Mouse (Mus musculus) forebrain, postnatal 0 days (tissue): Measurements from ENCODE around the gene Prickle2. TPM values are rescaled to one million over a fixed set of nuclear protein-coding genes. Genes with fewer than 3 reads are reported as not detected.

Source experiments
- ATAC-seq: fragments of 200-750 bp; cut with Nextera tagmentation; 2 replicates; pipeline ENCODE4 v1.8.0; 2017; ENCODE audit warnings: mild to moderate bottlenecking, moderate library complexity
- DNase-seq: peaks from one replicate; pipeline ENCODE4 v3.0.0-alpha.2; 2015
- H3K27ac ChIP-seq: fragments of 300-500 bp; sonication (generic); 2 replicates; pipeline ENCODE4 v1.5.1; 2014; ENCODE audit warnings: low read depth, mild to moderate bottlenecking, antibody characterized with exemption, low read length, moderate library complexity, mixed read lengths
- H3K27me3 ChIP-seq: fragments of 300-500 bp; sonication (generic); 2 replicates; pipeline ENCODE4 v1.6.1; 2014; ENCODE audit warnings: mild to moderate bottlenecking, low read length, mixed read lengths; ENCODE audit not compliant: insufficient read depth
- H3K36me3 ChIP-seq: fragments of 300-500 bp; sonication (generic); 2 replicates; pipeline ENCODE4 v1.6.1; 2014; ENCODE audit warnings: mild to moderate bottlenecking, moderate library complexity; ENCODE audit not compliant: insufficient read depth
- H3K4me1 ChIP-seq: fragments of 300-500 bp; sonication (generic); 2 replicates; pipeline ENCODE4 v1.6.1; 2014; ENCODE audit warnings: antibody characterized with exemption; ENCODE audit not compliant: insufficient read depth
- H3K4me2 ChIP-seq: fragments of 300-500 bp; sonication (generic); 2 replicates; pipeline ENCODE4 v1.6.1; 2014; ENCODE audit warnings: low read depth, mild to moderate bottlenecking, moderate library complexity
- H3K4me3 ChIP-seq: fragments of 300-500 bp; sonication (generic); 2 replicates; pipeline ENCODE4 v1.5.1; 2014; ENCODE audit warnings: low read depth, low read length, mixed read lengths
- H3K9ac ChIP-seq: fragments of 300-500 bp; sonication (generic); 2 replicates; pipeline ENCODE4 v1.6.1; 2014; ENCODE audit warnings: mild to moderate bottlenecking
- H3K9me3 ChIP-seq: fragments of 300-500 bp; sonication (generic); 2 replicates; pipeline ENCODE4 v1.6.1; 2016; ENCODE audit warnings: low read length
- CTCF ChIP-seq: sonication (generic); IDR thresholded peaks from 2 replicates; pipeline ENCODE4 v1.5.1; 2016; ENCODE audit warnings: antibody characterized with exemption, control low read depth, low read depth
- WGBS: fragments of 180-500 bp; shearing (Covaris S2); extraction: QIAGEN DNeasy Blood & Tissue Kit; methylation state at CpG from one replicate; pipeline ENCODE4 v1.1.7; 2014; 5-methylcytosine and 5-hydroxymethylcytosine counted together
- polyA plus RNA-seq: library from polyadenylated mRNA; unstranded; fragments of >200 nt; fragmentation: Nextera tagmentation; extraction: Ambion mirVana; gene quantifications from 2 replicates; pipeline ENCODE4 v1.2.1, GENCODE M21; 2015
- total RNA-seq: library from RNA; depleted of rRNA; stranded (reverse); fragments of >200 nt; gene quantifications from 2 replicates; pipeline ENCODE4 v1.2.3, GENCODE M21; 2014; rRNA removed

Prickle2 gene
- total RNA-seq, result 28.0 and 29.4 TPM in 2 replicates
- 6.2 and 8.4 TPM in 2 replicates for polyA plus RNA-seq

GRCm38 (mm10) chr6:92706145-92706466 lies at the start of gene Prickle2:
Gene Prickle2, minus strand, starts transcription at chr6:92706155.
- Histone ChIP-seq H3K27me3 (no peaks in the 10 kb centered on the region), H3K4me2 (peak within 1 kb of the TSS; percentile 96), H3K36me3 (no peaks in the 10 kb centered on the region), H3K4me3 (peak within 1 kb of the TSS; percentile 79), H3K9me3 (no peaks in the 10 kb centered on the region), H3K27ac (peak within 1 kb of the TSS; percentile 54), H3K9ac (peak within 1 kb of the TSS; percentile 72), H3K4me1 (peaks cover 8% of the 10 kb centered on the region)
- ATAC-seq, result peak; percentile 88
- WGBS, result under 1% methylated on average over 20 of the region's 24 CpGs
- TF ChIP-seq CTCF, result 0 out of 2 replicates have a peak, but pooled peaks have one; percentile 10
- DNase-seq, result peak; percentile 66

GRCm38 (mm10) chr6:92752737-92753136 lies 46.8 kb upstream of the Prickle2 start:
- TF ChIP-seq CTCF, result no peak
- DNase-seq, result peak; percentile 70
- Histone ChIP-seq H3K4me3 (no peak overlapping the region), H3K9me3 (no peaks in the 10 kb centered on the region), H3K27ac (0 out of 2 replicates have a peak overlapping the region, but pooled peaks have one; percentile 29), H3K36me3 (no peaks in the 10 kb centered on the region), H3K4me2 (no peak overlapping the region), H3K4me1 (no peaks in the 10 kb centered on the region), H3K27me3 (no peaks in the 10 kb centered on the region), H3K9ac (no peak overlapping the region)
- 49% methylated on average over 2 of the region's 2 CpGs for WGBS
- ATAC-seq, result peak; percentile 85

GRCm38 (mm10) chr6:92749420-92749819 lies 43.5 kb upstream of the Prickle2 start:
- Histone ChIP-seq H3K36me3 (no peaks in the 10 kb centered on the region), H3K27me3 (no peaks in the 10 kb centered on the region), H3K9ac (no peak overlapping the region), H3K4me1 (no peaks in the 10 kb centered on the region), H3K4me3 (no peak overlapping the region), H3K9me3 (no peaks in the 10 kb centered on the region), H3K4me2 (no peak overlapping the region), H3K27ac (no peak overlapping the region)
- DNase-seq, result peak; percentile 26
- WGBS, result 62% methylated on average over 4 of the region's 4 CpGs
- ATAC-seq, result no peak
- no peak for TF ChIP-seq CTCF

GRCm38 (mm10) chr6:92743605-92744004 lies 37.6 kb upstream of the Prickle2 start:
- ATAC-seq, result peak; percentile 86
- no peak overlapping the region for H3K4me3 ChIP-seq

GRCm38 (mm10) chr6:92737116-92737515 lies 31.2 kb upstream of the Prickle2 start:
- no peak overlapping the region for H3K27ac ChIP-seq
- H3K4me2 ChIP-seq, result no peak overlapping the region
- ATAC-seq (no peak), DNase-seq (no peak)
- WGBS, result 57% methylated on average over 1 of the region's 1 CpGs
- H3K27me3 ChIP-seq, result no peaks in the 10 kb centered on the region
- no peak for TF ChIP-seq CTCF
- no peak overlapping the region for H3K4me3 ChIP-seq
- no peaks in the 10 kb centered on the region for H3K36me3 ChIP-seq
- no peaks in the 10 kb centered on the region for H3K4me1 ChIP-seq
- no peak overlapping the region for H3K9ac ChIP-seq
- H3K9me3 ChIP-seq, result no peaks in the 10 kb centered on the region

More at GRCm38 (mm10) chr6:92743605-92744004, 37.6 kb upstream of the Prickle2 start:
- Histone ChIP-seq H3K9ac (no peak overlapping the region), H3K36me3 (no peaks in the 10 kb centered on the region), H3K27ac (no peak overlapping the region), H3K4me1 (no peaks in the 10 kb centered on the region), H3K4me2 (peak overlapping the region; percentile 25; the same call in 1 of the 2 replicates), H3K27me3 (no peaks in the 10 kb centered on the region), H3K9me3 (no peaks in the 10 kb centered on the region)
- DNase-seq, result peak; percentile 86
- TF ChIP-seq CTCF, result peak; percentile 88
- WGBS, result 11% methylated on average over 11 of the region's 11 CpGs

- peaks cover under 1% of the 10 kb centered on the region; the same call in 1 of the 2 replicates for H3K4me1 ChIP-seq
- DNase-seq (no peak), ATAC-seq (no peak)
- no peak overlapping the region for H3K27ac ChIP-seq
- no peaks in the 10 kb centered on the region for H3K36me3 ChIP-seq
- H3K4me3 ChIP-seq, result no peak overlapping the region
- no peak for TF ChIP-seq CTCF
- no peaks in the 10 kb centered on the region for H3K27me3 ChIP-seq
- H3K4me2 ChIP-seq, result no peak overlapping the region
- H3K9me3 ChIP-seq, result no peaks in the 10 kb centered on the region
- H3K9ac ChIP-seq, result no peak overlapping the region
Observed at GRCm38 (mm10) chr6:92733651-92734050, 27.7 kb upstream of the Prickle2 start.

GRCm38 (mm10) chr6:92728514-92728913 lies 22.6 kb upstream of the Prickle2 start:
- Histone ChIP-seq H3K4me3 (no peak overlapping the region), H3K9me3 (no peaks in the 10 kb centered on the region), H3K9ac (no peak overlapping the region), H3K36me3 (no peaks in the 10 kb centered on the region), H3K4me2 (0 out of 2 replicates have a peak overlapping the region, but pooled peaks have one; percentile 24), H3K4me1 (peaks cover 23% of the 10 kb centered on the region), H3K27ac (peak overlapping the region; percentile 83), H3K27me3 (no peaks in the 10 kb centered on the region)
- peak; percentile 49 for DNase-seq
- 26% methylated on average over 7 of the region's 7 CpGs for WGBS
- TF ChIP-seq CTCF, result no peak
- peak; percentile 56 for ATAC-seq
